Mouse (Mus musculus) spleen, adult 12 weeks (tissue): ENCODE measurements around the gene Osbpl2.

Experiments used
- DNase-seq: peaks from one replicate; pipeline ENCODE4 v3.0.0; 2022; ENCODE audit warnings: low spot score

Osbpl2 gene

GRCm38 (mm10) chr2:180104659-180105377, 14.3 kb upstream of the Osbpl2 start:
- no peak for DNase-seq

- DNase-seq: no peak
These were observed 13.5 kb upstream of the Osbpl2 start for GRCm38 (mm10) chr2:180105441-180106190.

- no peak for DNase-seq
These were observed 12.0 kb upstream of the Osbpl2 start for GRCm38 (mm10) chr2:180107081-180107480.

GRCm38 (mm10) chr2:180108285-180108684, 10.8 kb upstream of the Osbpl2 start:
- no peak for DNase-seq

GRCm38 (mm10) chr2:180113909-180114890, 4.9 kb upstream of the Osbpl2 start:
- DNase-seq: no peak

- no peak for DNase-seq
These were observed 3.8 kb upstream of the Osbpl2 start for GRCm38 (mm10) chr2:180115279-180115678.

GRCm38 (mm10) chr2:180116081-180116493, 3.0 kb upstream of the Osbpl2 start:
- no peak for DNase-seq

- DNase-seq: no peak
These were observed 2.2 kb upstream of the Osbpl2 start for GRCm38 (mm10) chr2:180116741-180117484.

- no peak for DNase-seq
These were observed 1.5 kb upstream of the Osbpl2 start for GRCm38 (mm10) chr2:180117485-180118194.

- DNase-seq: no peak
These were observed 559 bp downstream of the Osbpl2 start for GRCm38 (mm10) chr2:180119439-180120291.

GRCm38 (mm10) chr2:180120292-180120761, 1.2 kb downstream of the Osbpl2 start:
- no peak for DNase-seq

GRCm38 (mm10) chr2:180124192-180124591, 5.1 kb downstream of the Osbpl2 start:
- no peak for DNase-seq

- DNase-seq: no peak
These were observed 7.1 kb downstream of the Osbpl2 start for GRCm38 (mm10) chr2:180126195-180126594.

GRCm38 (mm10) chr2:180127675-180128074, 8.6 kb downstream of the Osbpl2 start:
- no peak for DNase-seq

- DNase-seq: no peak
These were observed 14.1 kb downstream of the Osbpl2 start for GRCm38 (mm10) chr2:180133231-180133630.

- DNase-seq: no peak
These were observed 14.8 kb downstream of the Osbpl2 start for GRCm38 (mm10) chr2:180133911-180134310.

GRCm38 (mm10) chr2:180135414-180135813, 16.3 kb downstream of the Osbpl2 start:
- no peak for DNase-seq

GRCm38 (mm10) chr2:180146091-180146490, 27.0 kb downstream of the Osbpl2 start:
- no peak for DNase-seq

GRCm38 (mm10) chr2:180147379-180147778, 28.3 kb downstream of the Osbpl2 start:
- DNase-seq: no peak

- DNase-seq: no peak
These were observed 29.4 kb downstream of the Osbpl2 start for GRCm38 (mm10) chr2:180148551-180148950.
